Mouse (Mus musculus) limb, embryonic 10.5 days (tissue): ENCODE data around the gene a. TPM values are rescaled to one million over a fixed set of nuclear protein-coding genes. Genes with fewer than 3 reads are reported as not detected.

Experiments used
- DNase-seq: peaks from one replicate; pipeline ENCODE4 v3.0.0-alpha.2; 2017; ENCODE audit warnings: low spot score
- H3K27ac ChIP-seq: fragments of 300-500 bp; sonication (generic); 2 replicates; pipeline ENCODE4 v1.5.1; 2016; ENCODE audit warnings: mild to moderate bottlenecking
- H3K27me3 ChIP-seq: fragments of 300-500 bp; sonication (generic); 2 replicates; pipeline ENCODE4 v1.6.1; 2016; ENCODE audit warnings: low read depth, mild to moderate bottlenecking; ENCODE audit not compliant: poor library complexity, severe bottlenecking
- H3K36me3 ChIP-seq: fragments of 300-500 bp; sonication (generic); 2 replicates; pipeline ENCODE4 v1.6.1; 2016; ENCODE audit warnings: mild to moderate bottlenecking, moderate library complexity
- H3K4me1 ChIP-seq: fragments of 300-500 bp; sonication (generic); 2 replicates; pipeline ENCODE4 v1.6.1; 2016
- H3K4me3 ChIP-seq: fragments of 300-500 bp; sonication (generic); 2 replicates; pipeline ENCODE4 v1.5.1; 2016; ENCODE audit warnings: mild to moderate bottlenecking, moderate library complexity
- H3K9me3 ChIP-seq: fragments of 300-500 bp; sonication (generic); replicated peaks from 2 replicates; pipeline ENCODE4 v1.6.1; 2016; ENCODE audit warnings: mild to moderate bottlenecking
- WGBS: fragments of 180-500 bp; shearing (Covaris S2); methylation state at CpG from one replicate; pipeline ENCODE4 v1.1.7; 2016; 5-methylcytosine and 5-hydroxymethylcytosine counted together
- polyA plus RNA-seq: library from polyadenylated mRNA; unstranded; fragments of >200 nt; fragmentation: Nextera tagmentation; extraction: Ambion mirVana; gene quantifications from 2 replicates; pipeline ENCODE4 v1.2.1, GENCODE M21; 2016

Gene a
- polyA plus RNA-seq, 1 experiment from 2014 or later, result 32.5 TPM

DNA sequence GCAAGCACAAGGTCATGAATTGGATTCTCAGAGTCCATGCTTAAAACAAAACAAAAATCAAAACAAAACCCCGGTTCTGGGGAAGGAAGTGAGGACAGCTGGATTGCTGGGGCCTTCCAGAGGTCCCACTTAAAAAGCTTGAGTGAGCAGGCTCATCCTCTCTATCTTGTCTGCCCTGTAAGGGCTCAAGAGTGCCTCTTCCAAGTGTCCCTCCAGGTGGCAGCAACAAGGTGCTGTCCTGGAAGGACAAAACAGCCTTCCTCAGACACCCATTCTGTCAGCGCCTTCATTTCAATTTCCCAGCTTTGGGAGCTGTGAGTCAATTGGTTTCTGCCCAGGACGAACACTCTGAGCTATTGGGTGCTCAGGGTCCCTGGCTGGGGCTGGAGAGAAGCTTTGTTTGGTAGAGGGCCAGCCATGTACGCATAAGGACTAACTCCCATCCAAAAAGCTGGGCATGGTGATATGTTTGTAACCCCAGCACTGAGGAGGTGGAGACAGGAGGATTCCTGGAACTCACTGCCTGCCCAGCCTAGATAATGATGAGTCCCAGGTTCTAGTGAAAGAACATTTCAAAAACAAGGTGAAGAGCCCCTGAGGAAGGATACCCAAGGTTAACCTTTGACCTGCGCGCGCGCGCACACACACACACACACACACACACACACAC, 26.2 kb upstream of the a start:
- Histone ChIP-seq H3K9me3 (no peaks in the 10 kb centered on the region), H3K27me3 (no peaks in the 10 kb centered on the region), H3K4me1 (peaks cover 6% of the 10 kb centered on the region), H3K4me3 (no peak overlapping the region), H3K27ac (no peak overlapping the region), H3K36me3 (no peaks in the 10 kb centered on the region)
- WGBS, result 79% methylated on average over 9 of the region's 9 CpGs
- DNase-seq, result no peak

DNA sequence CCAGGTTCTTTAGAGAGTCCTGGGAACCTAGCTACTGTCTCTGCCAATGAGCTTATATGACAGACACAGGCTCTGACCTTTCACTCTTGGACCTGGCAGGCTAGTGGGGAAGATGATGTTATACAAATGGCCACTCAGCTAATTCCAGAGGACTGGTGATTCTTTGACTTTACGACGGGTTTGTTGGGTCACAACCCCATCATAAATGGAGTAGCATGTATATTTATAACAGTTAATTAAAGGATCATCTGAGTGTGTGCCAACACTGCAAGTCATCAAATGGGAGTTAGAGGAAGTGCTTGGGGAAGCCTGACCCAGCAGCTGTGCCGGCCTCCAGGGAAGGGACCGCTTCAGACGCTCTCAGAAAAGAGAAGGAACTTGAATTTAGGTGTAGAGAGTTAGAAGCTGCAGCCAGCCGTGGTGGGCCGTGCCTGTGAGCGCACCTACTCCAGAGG, 25.6 kb upstream of the a start:
- no peaks in the 10 kb centered on the region for H3K9me3 ChIP-seq
- H3K4me3 ChIP-seq, result no peak overlapping the region
- no peak overlapping the region for H3K27ac ChIP-seq
- no peak for DNase-seq
- no peaks in the 10 kb centered on the region for H3K27me3 ChIP-seq
- H3K36me3 ChIP-seq, result no peaks in the 10 kb centered on the region
- 67% methylated on average over 8 of the region's 8 CpGs for WGBS
- peaks cover 6% of the 10 kb centered on the region for H3K4me1 ChIP-seq

DNA sequence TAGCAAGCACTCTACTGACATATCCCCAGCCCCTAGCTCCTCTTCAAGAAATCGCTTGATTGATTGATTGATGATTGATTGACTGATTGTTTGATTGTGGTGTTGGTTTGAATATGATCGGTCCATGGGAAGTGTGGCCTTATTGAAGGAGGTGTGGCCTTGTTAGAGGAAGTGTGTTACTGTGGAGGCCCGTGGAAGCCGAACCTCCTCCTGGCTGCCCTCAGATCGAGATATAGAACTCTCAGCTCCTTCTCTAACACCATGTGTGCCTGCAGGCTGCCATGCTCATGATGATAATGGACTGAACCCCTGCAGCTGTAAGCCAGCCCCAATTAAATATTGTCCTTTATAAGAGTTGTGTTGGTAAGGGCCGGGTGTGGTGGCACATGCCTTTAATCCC, 24.2 kb upstream of the a start:
- H3K9me3 ChIP-seq, result no peaks in the 10 kb centered on the region
- DNase-seq, result no peak
- H3K27ac ChIP-seq, result no peak overlapping the region
- H3K4me3 ChIP-seq, result no peak overlapping the region
- WGBS, result 90% methylated on average over 6 of the region's 6 CpGs
- no peaks in the 10 kb centered on the region for H3K27me3 ChIP-seq
- H3K4me1 ChIP-seq, result peaks cover 6% of the 10 kb centered on the region
- H3K36me3 ChIP-seq, result no peaks in the 10 kb centered on the region

DNA sequence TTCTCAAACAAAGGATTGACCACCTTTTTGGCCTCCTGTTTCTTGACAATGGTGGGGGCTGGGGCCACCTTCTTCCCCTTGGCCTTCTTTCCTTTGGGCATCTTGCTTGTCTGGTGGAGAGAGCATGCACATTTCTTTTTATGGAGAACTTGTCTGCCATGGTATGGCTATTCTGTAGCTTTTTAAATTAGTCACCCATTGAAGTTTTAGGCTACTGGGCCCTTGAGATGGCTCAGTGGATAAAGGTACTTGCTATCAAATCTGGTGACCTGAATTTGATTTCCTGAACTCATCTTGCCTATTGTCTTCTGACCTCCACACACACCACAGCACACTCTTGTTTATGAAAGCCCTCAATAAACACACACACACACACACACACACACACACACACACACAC, 21.3 kb upstream of the a start, which contains the start of gene Gm14214:
Gene Gm14214, minus strand, starts transcription at position 101 of the 400 bp plus-strand sequence.
- DNase-seq, result no peak
- Histone ChIP-seq H3K27ac (no peak within 1 kb of the TSS), H3K27me3 (no peaks in the 10 kb centered on the region), H3K36me3 (no peaks in the 10 kb centered on the region), H3K9me3 (no peaks in the 10 kb centered on the region), H3K4me1 (no peaks in the 10 kb centered on the region; the same call in 1 of the 2 replicates), H3K4me3 (no peak within 1 kb of the TSS)

DNA sequence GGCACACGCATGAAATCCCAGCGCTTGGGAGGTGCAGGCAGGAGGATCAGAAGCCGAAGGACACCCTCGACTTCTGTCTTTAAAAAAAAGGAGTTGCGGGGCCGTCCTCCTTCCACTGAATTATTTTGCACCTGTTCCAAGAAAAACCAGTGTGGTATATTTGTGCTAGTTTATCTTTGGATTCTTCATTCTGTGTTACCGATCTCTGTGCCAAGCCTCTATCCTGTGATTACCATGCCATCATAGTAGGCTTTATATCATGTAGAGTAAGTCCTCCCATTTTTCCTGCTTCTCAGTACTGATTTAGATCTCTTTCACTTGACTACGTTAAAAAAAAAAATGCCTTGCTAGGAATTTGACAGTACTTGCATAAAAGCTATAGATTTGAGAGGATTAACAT, 19.6 kb upstream of the a start:
- no peaks in the 10 kb centered on the region for H3K9me3 ChIP-seq
- no peaks in the 10 kb centered on the region; the same call in 1 of the 2 replicates for H3K4me1 ChIP-seq
- no peaks in the 10 kb centered on the region for H3K36me3 ChIP-seq
- H3K4me3 ChIP-seq, result no peak overlapping the region
- H3K27me3 ChIP-seq, result no peaks in the 10 kb centered on the region
- 87% methylated on average over 8 of the region's 8 CpGs for WGBS
- H3K27ac ChIP-seq, result no peak overlapping the region
- DNase-seq, result no peak

DNA sequence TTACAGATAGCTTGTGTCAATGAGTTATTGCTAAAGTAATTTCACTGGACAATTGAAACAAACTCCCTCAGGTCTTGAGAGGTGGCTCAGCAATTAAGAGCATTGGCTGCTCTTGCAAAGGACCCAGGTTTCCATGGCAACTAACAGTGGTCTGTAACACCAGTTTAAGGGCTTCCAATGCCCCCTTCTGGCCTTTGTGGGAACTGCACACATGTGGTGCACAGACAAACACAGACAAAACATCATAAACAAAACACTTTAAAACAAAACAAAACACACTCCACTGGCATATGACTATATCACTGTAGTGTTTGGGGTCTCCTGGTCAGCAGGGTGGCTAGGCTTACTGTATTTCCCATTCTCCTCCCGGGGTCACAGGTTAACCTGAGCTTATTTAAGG, 17.2 kb upstream of the a start:
- H3K4me1 ChIP-seq, result no peaks in the 10 kb centered on the region
- no peak overlapping the region for H3K27ac ChIP-seq
- WGBS, result 87% methylated on average over 1 of the region's 1 CpGs
- no peaks in the 10 kb centered on the region for H3K36me3 ChIP-seq
- peak; percentile 57 for DNase-seq
- H3K27me3 ChIP-seq, result no peaks in the 10 kb centered on the region
- no peak overlapping the region for H3K4me3 ChIP-seq
- H3K9me3 ChIP-seq, result no peaks in the 10 kb centered on the region

DNA sequence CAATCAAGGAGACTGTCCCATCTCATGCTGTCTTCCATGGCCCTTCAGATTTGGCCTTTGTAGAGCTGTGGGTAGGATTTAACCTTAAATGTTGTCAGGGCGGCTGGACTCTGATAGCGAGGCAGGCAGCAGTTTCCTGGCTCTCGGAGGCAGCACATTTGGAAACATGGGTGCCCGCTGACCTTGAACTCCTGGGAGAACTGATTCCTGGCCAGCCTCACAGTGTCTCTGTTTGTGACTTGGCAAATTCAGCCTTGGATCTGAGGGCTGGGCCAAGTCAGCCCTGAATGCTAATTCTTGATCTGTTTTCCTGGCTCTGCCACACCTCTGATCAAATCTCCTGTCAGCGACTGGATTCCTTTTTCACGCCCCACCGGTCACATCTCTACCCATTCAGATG, 14.7 kb upstream of the a start:
- no peak overlapping the region for H3K4me3 ChIP-seq
- WGBS, result 73% methylated on average over 7 of the region's 7 CpGs
- peaks cover 3% of the 10 kb centered on the region; the same call in 1 of the 2 replicates for H3K4me1 ChIP-seq
- H3K36me3 ChIP-seq, result no peaks in the 10 kb centered on the region
- no peaks in the 10 kb centered on the region for H3K27me3 ChIP-seq
- H3K27ac ChIP-seq, result no peak overlapping the region
- no peak for DNase-seq
- H3K9me3 ChIP-seq, result no peaks in the 10 kb centered on the region

DNA sequence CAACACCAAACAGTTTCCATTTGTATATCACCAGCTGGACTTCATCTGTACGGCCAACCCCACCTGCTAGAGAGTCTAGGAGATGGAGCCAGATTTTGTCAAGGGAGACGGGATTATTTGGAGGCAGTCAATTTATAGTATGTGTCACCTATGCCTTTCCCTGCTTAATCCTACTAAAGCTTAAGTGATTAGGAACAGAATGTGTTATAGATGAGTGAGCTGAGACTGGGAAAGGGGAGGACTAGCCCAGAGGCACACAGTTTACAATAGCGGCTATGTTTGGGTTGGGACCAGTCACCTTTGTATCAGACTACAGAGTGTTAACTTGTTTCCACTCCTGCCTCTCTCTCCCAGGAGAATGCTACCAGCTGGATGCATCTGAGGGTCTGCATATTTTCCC, 11.6 kb upstream of the a start:
- WGBS, result 62% methylated on average over 3 of the region's 3 CpGs
- no peak for DNase-seq
- no peaks in the 10 kb centered on the region for H3K27me3 ChIP-seq
- no peak overlapping the region for H3K4me3 ChIP-seq
- no peaks in the 10 kb centered on the region for H3K9me3 ChIP-seq
- peaks cover 20% of the 10 kb centered on the region for H3K4me1 ChIP-seq
- no peak overlapping the region for H3K27ac ChIP-seq
- no peaks in the 10 kb centered on the region for H3K36me3 ChIP-seq

DNA sequence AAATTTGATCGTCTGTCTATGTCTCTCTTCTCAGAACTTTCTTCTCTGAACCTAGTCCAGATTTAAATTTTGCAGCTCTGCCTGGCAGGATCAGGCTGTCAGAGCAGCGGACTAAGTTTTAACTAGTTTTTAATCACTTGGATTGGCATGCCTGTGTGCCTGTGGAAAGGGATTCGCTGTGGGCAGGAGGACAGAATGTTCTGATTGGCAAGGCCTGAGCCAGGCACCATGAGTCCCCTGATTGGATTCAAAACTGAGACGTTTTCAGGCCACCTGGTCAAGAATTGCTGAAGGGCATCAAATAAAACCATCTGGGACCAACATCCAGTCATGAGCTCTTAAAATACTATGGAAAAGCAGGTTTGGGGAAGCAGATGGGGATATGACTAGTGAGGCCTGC, 8.8 kb upstream of the a start:
- H3K27ac ChIP-seq, result no peak overlapping the region
- H3K9me3 ChIP-seq, result no peaks in the 10 kb centered on the region
- peaks cover 32% of the 10 kb centered on the region for H3K4me1 ChIP-seq
- no peak overlapping the region for H3K4me3 ChIP-seq
- 79% methylated on average over 4 of the region's 4 CpGs for WGBS
- no peaks in the 10 kb centered on the region for H3K36me3 ChIP-seq
- no peak for DNase-seq
- H3K27me3 ChIP-seq, result no peaks in the 10 kb centered on the region

DNA sequence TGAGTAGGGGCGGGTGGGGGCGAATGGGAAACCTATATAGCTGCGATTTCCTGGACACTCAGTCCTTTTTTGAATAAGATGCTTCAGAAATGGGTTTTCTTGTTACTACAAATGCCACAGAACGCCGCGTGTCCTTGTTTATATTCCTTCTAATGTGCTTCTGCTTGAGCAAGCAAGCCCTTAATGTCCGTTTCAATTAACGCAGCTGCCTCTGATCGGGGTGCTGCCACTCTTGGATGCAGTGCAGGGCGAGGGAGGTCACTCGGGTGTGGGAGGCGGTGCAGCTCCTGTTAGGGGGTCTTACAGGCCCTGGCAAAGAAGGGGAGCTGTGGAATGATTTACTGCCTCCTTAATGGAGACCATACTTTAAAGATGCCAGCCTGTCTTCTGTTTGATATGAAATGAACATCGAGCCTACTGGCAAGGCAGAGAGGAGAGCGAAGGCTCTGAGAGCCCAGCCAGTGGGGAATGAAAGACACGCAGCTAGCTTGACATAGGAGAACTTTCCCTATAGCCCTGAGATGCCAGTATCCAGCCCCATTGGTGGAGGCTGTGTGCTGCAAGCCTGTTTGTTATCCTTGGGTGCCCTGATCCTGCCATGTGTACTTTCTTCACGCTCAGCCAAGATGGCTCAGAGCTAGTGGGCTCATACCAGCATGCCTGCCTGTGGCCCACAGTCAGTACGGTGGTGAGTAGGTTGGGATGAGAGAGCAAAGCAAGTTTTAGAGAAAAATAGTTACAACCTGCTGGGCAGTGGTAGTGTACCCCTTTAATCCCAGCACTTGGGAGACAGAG, 8.1 kb upstream of the a start:
- 71% methylated on average over 17 of the region's 17 CpGs for WGBS
- no peaks in the 10 kb centered on the region for H3K27me3 ChIP-seq
- no peak for DNase-seq
- H3K4me3 ChIP-seq, result no peak overlapping the region
- H3K27ac ChIP-seq, result no peak overlapping the region
- H3K36me3 ChIP-seq, result no peaks in the 10 kb centered on the region
- H3K9me3 ChIP-seq, result no peaks in the 10 kb centered on the region
- H3K4me1 ChIP-seq, result peaks cover 32% of the 10 kb centered on the region

DNA sequence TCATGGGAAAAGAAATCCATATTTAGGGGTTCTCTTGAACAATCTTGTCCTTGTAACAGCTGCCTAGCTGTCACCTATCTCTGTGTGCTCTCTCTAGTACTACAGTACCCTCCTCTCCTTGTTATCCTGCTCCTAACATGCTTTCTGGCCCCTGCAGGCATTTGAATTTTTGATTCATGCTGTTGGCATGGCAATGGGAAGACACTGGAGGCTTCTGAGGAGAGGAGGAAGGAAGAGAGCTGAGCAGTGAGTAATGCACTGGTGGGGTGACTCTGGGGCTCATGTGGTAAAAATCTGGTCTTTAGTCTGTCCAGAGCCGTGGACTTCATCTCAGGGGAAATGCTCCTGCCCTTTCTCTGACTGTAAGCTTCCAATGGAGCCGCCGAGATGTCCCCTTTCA, 5.9 kb upstream of the a start:
- DNase-seq, result no peak
- H3K4me1 ChIP-seq, result peaks cover 39% of the 10 kb centered on the region
- H3K36me3 ChIP-seq, result no peaks in the 10 kb centered on the region
- peak overlapping the region; percentile 10; the same call in 1 of the 2 replicates for H3K27ac ChIP-seq
- WGBS, result 74% methylated on average over 3 of the region's 3 CpGs
- H3K4me3 ChIP-seq, result no peak overlapping the region
- H3K9me3 ChIP-seq, result no peaks in the 10 kb centered on the region
- H3K27me3 ChIP-seq, result no peaks in the 10 kb centered on the region

DNA sequence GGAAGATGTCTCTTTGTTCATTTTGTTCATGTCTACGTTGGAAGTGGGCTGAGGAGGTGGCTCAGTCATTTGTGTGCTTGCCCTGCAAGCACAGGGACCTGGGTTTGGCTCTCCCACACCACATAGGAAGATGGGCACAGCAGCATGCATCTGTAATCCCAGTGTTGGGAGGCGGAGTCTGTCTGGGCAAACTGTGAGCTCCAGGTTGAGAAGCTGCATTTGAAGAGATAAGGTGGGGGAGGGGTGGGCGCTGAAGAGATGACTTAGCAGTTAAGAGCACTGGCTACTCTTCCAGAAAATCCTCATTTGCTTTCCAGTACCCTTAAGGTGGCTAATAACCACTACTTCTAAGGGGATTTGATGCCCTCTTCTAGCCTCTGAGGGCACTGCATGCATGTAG, 5.0 kb upstream of the a start:
- WGBS, result 51% methylated on average over 3 of the region's 3 CpGs
- DNase-seq, result no peak

DNA sequence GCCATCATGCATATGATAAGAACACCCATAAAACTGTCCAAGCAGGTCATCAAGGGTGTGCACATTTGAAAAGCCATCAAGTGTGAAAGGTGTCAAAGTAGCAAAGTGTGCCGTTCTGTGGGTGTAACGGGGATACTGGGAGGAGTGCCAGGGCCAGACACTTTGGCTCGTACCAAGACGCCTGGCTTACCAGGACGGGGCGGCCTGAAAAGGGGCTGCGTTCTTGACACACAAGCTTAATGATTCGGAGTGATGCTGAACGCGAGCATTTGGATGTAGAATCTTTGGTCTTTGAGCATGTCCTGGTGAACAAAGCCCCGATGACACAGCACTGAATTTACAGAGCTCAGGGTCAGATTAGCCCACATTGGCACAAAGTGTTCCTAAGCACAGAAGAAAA, 4.4 kb upstream of the a start:
- 83% methylated on average over 11 of the region's 11 CpGs for WGBS
- no peak for DNase-seq
- no peaks in the 10 kb centered on the region for H3K27me3 ChIP-seq
- H3K27ac ChIP-seq, result no peak overlapping the region
- no peaks in the 10 kb centered on the region for H3K36me3 ChIP-seq
- no peak overlapping the region for H3K4me3 ChIP-seq
- peaks cover 43% of the 10 kb centered on the region for H3K4me1 ChIP-seq
- H3K9me3 ChIP-seq, result no peaks in the 10 kb centered on the region

More for the DNA sequence above, 5.0 kb upstream of the a start:
- H3K4me3 ChIP-seq, result no peak overlapping the region
- no peaks in the 10 kb centered on the region for H3K36me3 ChIP-seq
- no peaks in the 10 kb centered on the region for H3K27me3 ChIP-seq
- H3K27ac ChIP-seq, result no peak overlapping the region
- no peaks in the 10 kb centered on the region for H3K9me3 ChIP-seq
- peaks cover 43% of the 10 kb centered on the region for H3K4me1 ChIP-seq
